Mouse (Mus musculus) spleen, postnatal 36 days (tissue): ENCODE data around the gene Epc2.
"Not testable (repeated sequence)": the region's sequence is repeated elsewhere in the genome, so short reads cannot be mapped to it uniquely, and the experiment has no call there.

Source experiments
- DNase-seq, 2 experiments: peaks; one replicate each; pipeline ENCODE4 v3.0.0; 2022; ENCODE audit warnings: low spot score in 2 of 2, mixed read lengths in 1 of 2

Epc2 gene

DNA sequence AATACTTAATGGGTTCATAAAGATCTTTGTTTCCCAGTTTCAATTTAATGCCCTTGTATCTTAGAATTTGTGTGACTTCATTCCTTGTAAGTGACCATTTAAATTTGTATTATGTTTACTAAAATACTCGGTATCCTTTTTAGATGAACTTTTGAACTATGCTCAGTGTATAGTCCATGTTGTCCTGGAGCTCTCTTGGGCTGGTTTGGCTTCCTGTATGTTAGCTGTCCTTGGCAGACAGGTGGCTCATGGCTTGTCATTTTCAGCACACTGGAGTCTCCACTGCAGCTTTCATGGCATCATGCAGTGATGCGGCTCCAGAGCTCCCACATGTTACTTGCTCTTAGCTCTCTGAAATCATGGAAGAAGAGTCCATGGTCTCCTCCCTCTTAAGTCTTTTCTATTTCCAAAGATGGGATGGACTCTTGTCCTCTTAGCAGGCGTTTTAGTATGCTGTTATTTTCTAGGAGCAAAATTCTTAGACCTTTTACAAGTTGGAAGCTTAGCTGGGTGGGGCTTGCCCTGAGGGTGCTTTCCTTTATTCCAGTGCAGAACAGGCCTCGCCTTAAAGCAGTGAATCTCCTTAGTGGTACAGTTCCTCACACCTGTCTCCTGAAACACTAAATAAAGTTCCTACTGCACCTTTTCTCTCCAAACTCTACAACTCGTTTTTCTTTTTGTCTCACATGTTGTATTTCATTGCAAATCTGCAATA is 20.5 kb downstream of the Epc2 start:
- no peak for DNase-seq

DNA sequence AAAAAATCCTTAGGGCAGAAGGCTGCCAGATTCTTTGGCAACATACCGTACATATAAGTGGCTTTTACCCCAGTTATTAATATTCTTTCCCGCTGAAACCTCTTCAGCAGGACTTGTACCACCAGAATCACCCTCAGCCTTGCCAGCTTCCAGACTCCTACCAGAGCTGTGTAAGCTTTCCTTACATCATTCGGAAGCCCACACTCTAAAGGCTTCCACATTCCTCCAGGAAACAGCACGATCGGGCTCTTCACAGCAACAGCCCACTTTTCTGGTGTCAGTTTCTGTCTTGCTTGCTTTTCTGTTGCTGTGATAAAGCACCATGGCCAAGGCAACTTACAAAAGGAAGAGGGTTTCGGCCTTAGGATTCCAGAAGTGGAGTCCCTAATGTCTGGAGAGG is 21.2 kb downstream of the Epc2 start:
- no peak for DNase-seq

DNA sequence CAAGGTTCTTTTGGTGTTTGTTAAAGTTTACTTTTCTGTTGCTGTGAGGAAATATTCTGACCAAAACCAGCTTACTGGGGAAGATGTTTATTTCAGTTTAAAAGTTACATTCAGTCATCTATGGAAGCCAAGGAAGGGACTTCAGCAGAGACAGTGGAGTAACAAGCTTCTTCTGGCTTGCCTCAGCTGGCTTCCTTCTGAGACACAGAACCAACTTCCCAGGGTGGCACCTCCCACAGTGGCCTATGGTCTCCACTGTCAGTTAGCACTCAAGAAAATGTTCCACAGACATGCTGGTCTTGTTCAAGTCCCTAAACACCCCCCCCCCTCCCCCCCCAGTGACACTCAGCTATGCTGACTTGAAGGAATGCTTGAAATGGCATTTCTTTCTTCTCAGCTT is 30.9 kb downstream of the Epc2 start:
- no peak for DNase-seq

GRCm38 (mm10) chr2:49483382-49483781 is 32.1 kb downstream of the Epc2 start:
- no peak for DNase-seq

DNA sequence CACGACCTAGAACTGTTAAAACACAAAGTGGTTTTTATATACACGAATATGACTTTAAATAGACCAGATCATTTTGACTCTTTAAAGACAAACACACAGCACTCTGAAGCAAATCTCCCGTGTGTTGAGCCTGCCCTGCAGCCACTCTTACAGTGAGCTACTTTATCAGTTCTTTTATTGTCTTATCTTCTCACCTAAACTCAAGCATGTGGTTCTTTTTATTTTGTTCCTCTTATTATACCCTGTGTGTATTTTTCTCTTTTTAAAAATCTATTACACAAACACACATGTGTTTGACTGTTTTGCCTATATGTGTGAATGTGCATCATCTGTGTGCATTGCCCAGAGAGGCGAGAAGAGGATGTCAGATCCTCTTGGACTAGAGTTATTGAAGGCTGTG is 50.1 kb downstream of the Epc2 start:
- no peak for DNase-seq

DNA sequence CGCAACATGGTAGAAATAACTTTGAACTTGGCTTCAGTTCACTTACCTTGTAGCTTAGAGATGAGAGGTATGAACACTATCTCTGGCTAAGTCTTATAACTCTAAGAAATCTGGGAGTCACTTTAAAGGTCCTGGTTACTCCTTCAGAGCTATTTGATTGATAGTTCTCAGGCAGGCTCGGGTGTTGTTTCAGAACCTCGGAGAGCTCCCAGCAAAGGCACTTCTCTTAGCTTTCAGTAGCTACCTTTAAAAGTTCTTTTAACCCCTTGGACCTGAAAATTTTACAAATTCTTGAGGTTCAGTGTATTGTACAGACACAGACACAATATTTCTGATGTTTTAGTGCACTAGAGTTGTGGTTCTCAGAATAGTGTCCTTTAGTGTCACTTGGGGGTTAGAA is 52.3 kb downstream of the Epc2 start:
- DNase-seq = peak; percentile 8 to 19

- not testable (repeated sequence) for DNase-seq
These were observed 53.9 kb downstream of the Epc2 start for GRCm38 (mm10) chr2:49505151-49505550.

GRCm38 (mm10) chr2:49510832-49511231 is 59.5 kb downstream of the Epc2 start:
- DNase-seq = no peak

DNA sequence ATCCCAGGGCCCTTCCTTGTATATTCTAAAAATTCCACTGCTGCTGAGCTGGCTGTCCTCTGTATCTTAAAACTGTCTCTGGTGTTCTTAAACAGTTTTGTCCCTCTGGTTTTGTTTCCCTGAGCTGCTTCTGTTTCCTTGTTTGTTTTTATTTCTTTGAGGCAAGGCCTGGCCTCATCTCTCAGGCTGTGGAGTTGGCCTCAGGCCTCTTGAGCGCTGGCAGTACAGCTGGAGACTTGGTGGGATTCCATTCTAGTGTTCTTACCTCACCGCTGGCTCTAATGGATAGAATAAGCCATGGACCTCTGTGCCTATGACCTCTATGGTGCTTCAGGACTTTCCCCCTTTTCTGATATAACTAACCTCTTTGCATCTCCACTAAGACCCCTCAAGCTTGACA is 64.7 kb downstream of the Epc2 start:
- DNase-seq = no peak

GRCm38 (mm10) chr2:49520409-49520808 is 69.1 kb downstream of the Epc2 start:
- DNase-seq = no peak

- DNase-seq = no peak
These were observed 69.7 kb downstream of the Epc2 start for GRCm38 (mm10) chr2:49520989-49521388.

DNA sequence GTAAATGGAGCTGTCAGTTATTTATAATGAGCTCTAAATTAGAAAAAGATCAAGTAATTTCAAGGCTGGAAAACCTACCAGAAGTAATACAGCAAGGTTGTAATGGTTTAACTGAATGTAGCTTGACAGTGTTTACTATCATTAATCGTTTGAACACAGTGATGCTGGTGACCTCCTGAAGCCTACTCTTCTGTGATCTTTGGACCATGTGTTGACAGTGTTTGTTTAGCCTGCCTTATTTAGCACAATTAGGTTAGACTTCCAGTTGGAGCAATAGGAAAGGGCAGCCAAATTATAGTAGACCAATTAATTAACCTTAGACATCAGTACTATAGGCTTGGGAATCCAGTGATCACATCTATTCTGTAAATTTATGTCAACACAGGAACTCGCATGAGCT is 70.3 kb downstream of the Epc2 start:
- no peak for DNase-seq

- DNase-seq = no peak
These were observed 71.3 kb downstream of the Epc2 start for GRCm38 (mm10) chr2:49522578-49522977.

DNA sequence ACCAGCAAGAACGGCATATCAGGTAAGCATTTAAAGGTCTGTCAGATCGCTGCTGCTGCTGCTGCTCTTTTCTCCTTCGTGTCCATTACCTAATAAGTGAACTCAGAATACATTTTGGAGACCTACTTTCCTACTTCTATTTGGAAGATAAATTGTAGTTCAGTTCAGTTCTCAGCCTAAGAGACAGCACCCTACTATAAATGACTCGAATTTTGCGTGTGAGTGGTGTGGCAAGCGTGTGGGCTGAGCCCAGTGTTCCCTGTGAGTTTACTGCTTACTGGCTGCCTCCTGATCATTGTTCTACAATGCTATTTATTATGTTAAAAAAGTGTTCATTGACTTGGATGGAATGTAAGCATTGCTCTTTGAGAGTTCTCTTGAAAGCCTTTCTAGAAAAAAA is 85.9 kb downstream of the Epc2 start:
- no peak for DNase-seq

GRCm38 (mm10) chr2:49538056-49538455 is 86.8 kb downstream of the Epc2 start:
- DNase-seq = no peak

GRCm38 (mm10) chr2:49539745-49540144 is 88.5 kb downstream of the Epc2 start:
- no peak for DNase-seq

DNA sequence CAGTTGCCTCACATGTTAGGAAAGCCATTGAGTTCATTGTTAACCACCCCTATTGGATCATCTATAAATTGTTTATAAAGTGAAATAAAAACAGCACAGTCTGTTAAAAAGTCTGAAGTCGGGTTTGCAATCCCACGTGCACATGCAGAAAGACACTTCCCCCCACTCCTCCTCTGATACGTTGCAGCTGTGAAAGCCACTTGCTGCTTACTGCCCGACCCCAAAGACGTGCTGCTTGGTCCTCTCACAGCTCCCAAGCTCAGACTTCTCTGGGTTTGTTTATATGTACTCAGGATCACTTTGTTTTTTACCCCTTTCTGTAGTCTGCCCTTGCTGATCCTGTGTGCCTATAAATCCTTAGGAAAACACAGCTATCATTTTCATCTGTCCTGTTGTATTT is 96.5 kb downstream of the Epc2 start:
- DNase-seq = no peak

GRCm38 (mm10) chr2:49548492-49548891 is 97.2 kb downstream of the Epc2 start:
- DNase-seq = no peak

DNA sequence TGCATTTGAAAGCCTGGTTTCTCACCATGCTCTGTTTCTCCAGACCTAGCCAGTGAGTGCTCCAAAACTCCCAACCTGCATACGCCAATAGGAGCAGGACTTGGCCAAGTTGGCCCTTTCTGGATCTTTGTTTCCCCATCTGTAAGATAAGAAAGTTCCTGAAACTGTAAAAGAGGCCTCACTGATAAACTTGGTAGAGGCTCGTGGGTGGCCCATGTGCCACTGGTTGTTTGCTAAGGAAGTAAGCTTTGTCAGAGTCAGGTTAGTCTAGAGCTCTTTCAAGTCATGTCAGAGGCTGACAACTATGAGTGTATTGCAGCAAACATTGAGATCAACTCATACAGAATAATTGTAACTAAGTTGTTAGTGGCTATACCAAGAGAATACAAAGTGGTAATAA is 101.8 kb downstream of the Epc2 start:
- DNase-seq = no peak

GRCm38 (mm10) chr2:49557339-49557738 is 106.1 kb downstream of the Epc2 start:
- DNase-seq = no peak

DNA sequence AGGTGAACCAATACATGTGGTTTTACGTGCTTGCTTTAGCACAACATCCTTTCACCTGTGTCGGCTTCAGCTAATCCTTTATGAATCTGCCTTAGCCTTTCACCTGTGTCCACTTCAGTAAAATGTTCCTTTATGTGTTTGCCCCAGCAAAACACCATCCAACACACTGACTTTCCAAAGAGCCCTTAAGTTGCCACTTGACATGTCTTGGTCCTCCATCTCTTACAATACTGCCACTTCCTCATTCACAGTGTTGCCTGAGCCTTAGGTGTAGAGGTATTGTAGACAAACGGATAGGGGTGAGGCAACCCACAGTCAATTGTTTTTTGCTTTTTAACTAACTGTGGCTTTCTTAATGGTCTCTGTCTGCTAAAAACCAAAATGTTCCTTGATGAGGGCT is 107.1 kb downstream of the Epc2 start:
- DNase-seq = no peak

DNA sequence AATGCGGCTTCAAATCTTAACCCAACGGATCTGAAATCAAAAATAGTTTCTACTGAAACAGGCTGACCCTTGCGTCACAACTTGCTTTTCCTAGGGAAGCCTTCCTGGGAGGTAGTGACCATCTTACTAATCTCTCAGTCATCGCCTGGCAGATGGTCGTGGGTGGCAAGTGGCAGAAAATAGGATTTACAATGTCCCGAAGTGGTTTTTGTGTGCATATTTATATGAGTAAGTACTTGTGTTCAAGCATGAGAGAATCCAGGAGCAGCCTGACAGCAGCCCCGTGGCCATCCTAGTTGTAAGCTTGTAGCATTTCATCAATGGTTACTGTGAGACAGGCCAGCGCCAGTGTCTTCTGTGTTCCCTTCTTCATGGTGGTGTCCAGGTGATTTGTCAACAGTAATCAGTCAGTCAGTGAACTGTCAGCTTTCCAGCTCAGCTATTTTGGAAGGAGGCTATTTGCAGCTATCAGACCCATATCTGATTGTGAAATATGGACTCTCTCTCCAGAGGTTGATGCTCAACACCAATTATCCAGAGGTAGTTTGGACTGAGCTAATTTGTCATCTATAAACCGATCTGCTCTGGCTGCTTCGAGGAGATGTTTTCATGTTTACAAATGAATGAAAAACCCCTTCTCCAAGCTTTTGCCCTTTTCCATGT is 111.5 kb downstream of the Epc2 start:
- DNase-seq = no peak

- no peak for DNase-seq
These were observed 118.8 kb downstream of the Epc2 start for GRCm38 (mm10) chr2:49569862-49570777.
